Mouse (Mus musculus) limb, embryonic 14.5 days (tissue): ENCODE data around the gene Utp4. TPM values are rescaled to one million over a fixed set of nuclear protein-coding genes. Genes with fewer than 3 reads are reported as not detected.
A peak's percentile ranks its signal among the peaks of the same experiment; 100 is the strongest.
"Not testable (repeated sequence)": the region's sequence is repeated elsewhere in the genome, so short reads cannot be mapped to it uniquely, and the experiment has no call there.

Experiments used
- ATAC-seq: fragments of 200-750 bp; cut with Nextera tagmentation; 2 replicates; pipeline ENCODE4 v1.8.0; 2017; ENCODE audit warnings: low read depth, moderate number of reproducible peaks, moderate TSS enrichment; ENCODE audit not compliant: low FRiP score
- DNase-seq: peaks from one replicate; pipeline ENCODE4 v3.0.0-alpha.2; 2015; ENCODE audit warnings: low spot score
- H3K27ac ChIP-seq: fragments of 300-500 bp; sonication (generic); replicated peaks from 2 replicates; pipeline ENCODE4 v1.5.1; 2014; ENCODE audit warnings: low read depth, mild to moderate bottlenecking, low read length, moderate library complexity, mixed read lengths
- H3K27me3 ChIP-seq: fragments of 300-500 bp; sonication (generic); 2 replicates; pipeline ENCODE4 v1.6.1; 2014; ENCODE audit warnings: low read length, mixed read lengths; ENCODE audit not compliant: control insufficient read depth, insufficient read depth
- H3K36me3 ChIP-seq: fragments of 300-500 bp; sonication (generic); 2 replicates; pipeline ENCODE4 v1.6.1; 2014; ENCODE audit warnings: mild to moderate bottlenecking, low read length, moderate library complexity, mixed read lengths; ENCODE audit not compliant: control insufficient read depth, insufficient read depth
- H3K4me1 ChIP-seq: fragments of 300-500 bp; sonication (generic); 2 replicates; pipeline ENCODE4 v1.6.1; 2014; ENCODE audit warnings: antibody characterized with exemption, low read length, mixed read lengths; ENCODE audit not compliant: control insufficient read depth, insufficient read depth
- H3K4me2 ChIP-seq: fragments of 300-500 bp; sonication (generic); replicated peaks from 2 replicates; pipeline ENCODE4 v1.6.1; 2014; ENCODE audit warnings: low read depth, mild to moderate bottlenecking, low read length, moderate library complexity; ENCODE audit not compliant: severe bottlenecking
- H3K4me3 ChIP-seq: fragments of 300-500 bp; sonication (generic); replicated peaks from 2 replicates; pipeline ENCODE4 v1.5.1; 2014; ENCODE audit warnings: low read length
- H3K9ac ChIP-seq: fragments of 300-500 bp; sonication (generic); 2 replicates; pipeline ENCODE4 v1.6.1; 2014; ENCODE audit warnings: mild to moderate bottlenecking, low read depth, low read length, moderate library complexity; ENCODE audit not compliant: severe bottlenecking
- H3K9me3 ChIP-seq: fragments of 300-500 bp; sonication (generic); 2 replicates; pipeline ENCODE4 v1.6.1; 2016; ENCODE audit warnings: low read length; ENCODE audit not compliant: control insufficient read depth
- POLR2A ChIP-seq: fragments of 200-500 bp; IDR thresholded peaks from 2 replicates; pipeline ENCODE4 v1.8.0; 2012; ENCODE audit warnings: inconsistent platforms, mild to moderate bottlenecking, moderate library complexity, borderline replicate concordance; ENCODE audit not compliant: insufficient read depth, insufficient read length; ENCODE audit errors: extremely low read depth
- WGBS: fragments of 180-500 bp; shearing (Covaris S2); extraction: QIAGEN DNeasy Blood & Tissue Kit; methylation state at CpG from one replicate; pipeline ENCODE4 v1.1.7; 2014; 5-methylcytosine and 5-hydroxymethylcytosine counted together
- polyA plus RNA-seq, 2 experiments: library from polyadenylated mRNA; depleted of rRNA in 1 of 2; stranded (reverse) in 1 of 2; unstranded in 1 of 2; fragments of >200 nt; fragmentation: Nextera tagmentation in 1 of 2; extraction: Ambion mirVana in 1 of 2; gene quantifications; 2 replicates each; pipeline versions ENCODE4 v1.2.1 to v1.2.3; 2012 to 2014

Gene Utp4
- polyA plus RNA-seq, 2 experiments = 53.3 to 61.9 TPM

GRCm38 (mm10) chr8:106924057-106924456, 30.6 kb downstream of the Utp4 start:
- TF ChIP-seq POLR2A = no peak
- DNase-seq = no peak
- H3K27ac ChIP-seq = no peak overlapping the region
- no peak overlapping the region for H3K4me3 ChIP-seq
- no peak overlapping the region for H3K9ac ChIP-seq
- no peaks in the 10 kb centered on the region for H3K27me3 ChIP-seq
- peaks cover 40% of the 10 kb centered on the region for H3K36me3 ChIP-seq
- WGBS = 83% methylated on average over 4 of the region's 4 CpGs
- peaks cover under 1% of the 10 kb centered on the region; the same call in 1 of the 2 replicates for H3K4me1 ChIP-seq
- no peaks in the 10 kb centered on the region for H3K9me3 ChIP-seq
- no peak for ATAC-seq
- no peak overlapping the region for H3K4me2 ChIP-seq

- Histone ChIP-seq H3K9me3 (no peaks in the 10 kb centered on the region), H3K36me3 (peaks cover 32% of the 10 kb centered on the region), H3K4me3 (no peak overlapping the region), H3K27me3 (no peaks in the 10 kb centered on the region), H3K4me1 (peaks cover 9% of the 10 kb centered on the region), H3K4me2 (no peak overlapping the region), H3K9ac (no peak overlapping the region), H3K27ac (no peak overlapping the region)
- no peak for TF ChIP-seq POLR2A
- 68% methylated on average over 8 of the region's 8 CpGs for WGBS
- DNase-seq (peak; percentile 41), ATAC-seq (no peak)
These were observed 31.5 kb downstream of the Utp4 start for GRCm38 (mm10) chr8:106924904-106925349.

DNA sequence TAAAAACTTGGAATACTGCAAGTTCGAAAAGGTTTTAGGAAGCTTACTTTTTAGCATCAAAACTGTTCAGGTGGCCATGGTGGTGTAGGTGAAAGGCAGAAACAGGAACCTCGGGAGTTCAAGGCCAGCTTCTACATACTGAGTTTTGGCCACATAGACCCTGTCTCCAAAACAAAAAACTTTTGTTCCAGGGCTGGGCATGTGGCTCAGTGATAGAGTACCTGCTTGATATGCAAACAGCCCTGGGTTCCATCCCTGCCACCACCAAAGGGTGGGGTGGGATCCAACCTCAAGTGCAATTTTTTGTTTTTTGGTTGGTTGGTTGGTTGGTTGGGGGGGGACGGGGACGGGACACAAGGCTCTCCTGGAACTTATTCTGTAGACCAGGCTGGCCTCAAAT, 32.0 kb downstream of the Utp4 start:
- WGBS = 91% methylated on average over 4 of the region's 4 CpGs
- no peak for TF ChIP-seq POLR2A

GRCm38 (mm10) chr8:106927247-106927646, 33.8 kb downstream of the Utp4 start:
- DNase-seq = no peak
- ATAC-seq = no peak
- H3K36me3 ChIP-seq = peaks cover 12% of the 10 kb centered on the region
- H3K9me3 ChIP-seq = no peaks in the 10 kb centered on the region
- no peak overlapping the region for H3K27ac ChIP-seq
- no peaks in the 10 kb centered on the region for H3K27me3 ChIP-seq
- H3K4me1 ChIP-seq = peaks cover 23% of the 10 kb centered on the region
- WGBS = 40% methylated on average over 4 of the region's 4 CpGs
- H3K9ac ChIP-seq = no peak overlapping the region
- TF ChIP-seq POLR2A = no peak
- H3K4me3 ChIP-seq = no peak overlapping the region
- no peak overlapping the region for H3K4me2 ChIP-seq

More for the DNA sequence above, 32.0 kb downstream of the Utp4 start:
- Histone ChIP-seq H3K9ac (no peak overlapping the region), H3K4me3 (no peak overlapping the region), H3K27ac (no peak overlapping the region), H3K9me3 (no peaks in the 10 kb centered on the region), H3K36me3 (peaks cover 26% of the 10 kb centered on the region), H3K4me1 (peaks cover 11% of the 10 kb centered on the region), H3K4me2 (no peak overlapping the region), H3K27me3 (no peaks in the 10 kb centered on the region)
- ATAC-seq (no peak), DNase-seq (no peak)

GRCm38 (mm10) chr8:106928182-106928581, 34.7 kb downstream of the Utp4 start:
- not testable (repeated sequence) for H3K27me3 ChIP-seq, H3K27ac ChIP-seq, H3K4me3 ChIP-seq, H3K9ac ChIP-seq, H3K9me3 ChIP-seq, H3K4me2 ChIP-seq, ATAC-seq, H3K36me3 ChIP-seq, DNase-seq
- WGBS = 94% methylated on average over 10 of the region's 11 CpGs
- H3K4me1 ChIP-seq = peaks cover 31% of the 10 kb centered on the region
